Mouse (Mus musculus) thymus, postnatal 0 days (tissue): ENCODE measurements at regions not wholly inside any gene's neighbourhood (a gene's known extent, or its start where the extent isn't known, plus 50 kb on each side); places are given as distances from the start of the nearest gene placed in this dataset.
A peak's percentile ranks its signal among the peaks of the same experiment; 100 is the strongest.

ENCODE experiments used
- DNase-seq: peaks from one replicate; pipeline ENCODE4 v3.0.0-alpha.2; 2015; ENCODE audit warnings: low spot score

- no peak for DNase-seq
These were observed 165.5 kb downstream of the Dsel start for GRCm38 (mm10) chr1:111699030-111699732.

DNA sequence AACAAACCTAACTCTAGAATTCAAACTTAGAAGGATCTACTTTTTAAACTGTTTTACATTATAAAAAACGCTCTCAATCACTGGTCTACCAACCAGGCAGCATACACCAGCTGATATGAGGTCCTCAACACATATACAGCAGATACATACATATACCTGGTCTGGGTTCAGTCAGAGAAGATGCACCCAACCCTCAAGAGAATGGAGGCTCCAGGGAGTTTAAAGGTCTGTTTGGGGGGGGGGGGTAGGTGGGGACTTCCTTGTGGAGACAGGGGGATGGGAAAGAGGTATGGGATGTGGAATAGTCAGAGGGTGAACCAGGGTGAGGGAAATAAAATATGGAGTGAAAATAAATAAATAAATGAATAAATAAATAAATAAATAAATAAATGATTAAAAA is 203.8 kb downstream of the Dsel start:
- no peak for DNase-seq

GRCm38 (mm10) chr1:111660099-111660670 is 204.5 kb downstream of the Dsel start:
- no peak for DNase-seq

DNA sequence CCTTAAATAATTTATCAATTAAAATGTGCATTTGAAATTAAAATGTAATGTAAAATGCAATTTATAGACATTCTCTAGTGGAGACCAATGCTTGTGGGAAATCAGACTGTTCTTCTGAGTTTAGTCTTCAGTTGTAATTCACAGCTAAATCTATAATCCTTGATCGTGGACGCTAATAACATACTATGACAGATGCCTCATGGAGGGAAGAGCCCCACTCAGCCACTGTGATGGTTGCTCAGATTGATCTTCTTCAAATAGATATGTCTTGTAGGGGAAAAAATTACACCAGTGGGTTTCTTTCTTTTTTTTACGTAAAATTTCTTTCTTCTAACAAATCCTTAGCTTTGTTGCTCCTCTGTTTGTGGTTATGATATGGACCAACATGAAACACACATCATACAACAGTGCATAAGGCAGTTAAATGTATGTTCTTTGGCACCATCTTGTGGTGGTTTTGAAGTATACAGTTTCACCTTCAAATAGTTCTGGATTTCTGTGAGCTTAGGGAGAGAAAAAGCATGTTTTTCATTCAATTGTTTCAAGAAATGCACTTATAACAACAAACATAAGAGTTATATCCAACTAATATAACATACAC is 230.8 kb downstream of the Dsel start:
- peak; percentile 2 for DNase-seq
